Mouse (Mus musculus): Measurements from ENCODE around the gene Dpp9. TPM values are rescaled to one million over a fixed set of nuclear protein-coding genes. Genes with fewer than 3 reads are reported as not detected.
A peak's percentile ranks its signal among the peaks of the same experiment; 100 is the strongest.

The Dpp9 gene
- total RNA-seq, 2 experiments from 2014 or later, result 68.2 to 70.9 TPM

DNA sequence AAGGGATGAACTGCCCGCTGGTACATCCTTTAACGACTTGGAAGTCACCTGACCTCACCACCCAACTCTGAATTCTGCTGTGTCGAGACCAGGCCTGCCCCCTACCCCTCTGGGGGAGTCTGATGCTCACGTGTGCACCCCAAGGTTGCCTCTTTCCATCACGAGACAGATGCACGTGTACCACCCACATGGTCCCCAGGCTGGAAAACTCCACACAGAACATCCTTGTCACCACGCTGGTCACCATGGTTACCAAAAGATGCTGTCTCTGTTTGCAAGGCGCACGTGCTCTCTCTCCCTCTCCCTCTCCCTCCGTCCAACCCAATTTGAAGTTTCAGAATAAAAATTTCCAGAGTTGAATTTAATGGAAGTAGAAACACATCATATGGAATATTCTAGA lies 11.2 kb upstream of the Dpp9 start:
- peak; percentile 73 to 77 for DNase-seq

DNA sequence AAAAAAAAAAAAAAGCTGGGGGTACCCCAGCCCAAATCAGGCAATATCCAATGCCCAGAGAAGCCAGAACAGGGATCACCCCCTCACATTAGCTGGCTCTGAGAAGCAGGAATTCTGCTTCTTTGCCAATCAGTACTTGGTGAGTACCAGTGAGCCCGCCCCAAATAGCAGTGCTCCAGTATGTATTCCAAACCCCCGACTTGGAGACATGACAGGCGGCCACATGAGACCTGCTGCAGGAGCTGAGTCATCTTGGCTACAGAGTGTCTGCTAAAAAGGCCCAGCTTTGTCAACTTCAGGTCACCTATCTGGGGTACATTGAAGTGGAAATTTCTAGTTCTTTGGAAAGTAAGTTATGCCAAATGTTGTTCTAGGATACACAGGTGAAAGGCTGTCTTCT lies 7.9 kb upstream of the Dpp9 start:
- DNase-seq, result no peak

DNA sequence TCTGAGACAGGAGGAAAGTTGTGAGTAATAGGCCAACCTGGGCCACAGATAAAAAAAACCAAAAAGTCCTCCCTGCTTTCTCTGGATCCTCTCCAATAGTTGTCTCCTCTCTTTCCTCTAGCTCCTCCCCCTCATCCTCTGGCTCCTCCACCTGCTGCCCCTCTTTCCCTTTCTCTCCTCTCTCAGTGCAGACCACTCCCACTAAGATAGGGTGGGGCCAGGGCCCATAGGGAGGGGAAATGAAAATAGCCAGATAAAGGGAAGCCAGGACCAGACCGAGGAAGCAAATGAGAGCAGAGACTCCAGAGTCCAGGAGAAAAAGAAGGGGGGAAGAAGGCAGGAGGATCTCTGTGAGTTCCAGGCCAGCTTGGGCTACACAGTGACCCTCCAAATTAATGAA lies 6.2 kb upstream of the Dpp9 start:
- DNase-seq, result no peak

DNA sequence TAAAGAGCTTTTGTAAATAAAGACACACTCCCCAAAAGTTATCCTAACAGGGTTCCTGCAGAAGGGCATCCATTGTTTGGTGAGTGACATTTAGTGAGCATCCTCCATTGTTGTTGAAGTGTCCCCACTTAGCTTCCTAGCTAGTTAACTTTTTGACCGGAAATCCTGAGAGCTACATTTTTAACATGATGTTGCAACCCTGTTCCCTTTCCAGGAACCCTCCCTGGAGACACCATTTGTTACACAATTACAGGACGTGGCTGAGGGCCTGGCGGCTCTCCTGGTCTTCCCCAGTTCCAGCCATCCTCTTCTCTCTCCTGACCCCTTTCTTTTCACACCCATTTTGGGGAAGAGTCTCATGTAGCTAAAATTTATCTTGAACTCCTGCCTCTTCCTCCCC lies 1.1 kb upstream of the Dpp9 start:
- no peak for DNase-seq

DNA sequence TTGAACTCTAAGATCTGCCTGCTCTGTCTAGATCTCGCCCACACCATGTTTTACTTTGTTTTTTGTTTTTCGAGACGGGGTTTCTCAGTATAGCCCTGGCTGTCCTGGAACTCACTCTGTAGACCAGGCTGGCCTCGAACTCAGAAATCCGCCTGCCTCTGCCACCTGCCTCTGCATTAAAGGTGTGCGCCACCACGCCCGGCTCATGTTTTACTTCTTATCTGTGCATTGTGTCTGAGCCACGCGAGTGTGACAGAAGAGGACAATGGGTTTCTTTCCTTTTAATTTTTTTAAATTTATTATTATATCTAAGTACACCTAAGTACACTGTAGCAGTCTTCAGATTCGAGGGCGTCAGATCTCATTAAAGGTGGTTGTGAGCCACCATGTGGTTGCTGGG lies 546 bp upstream of the Dpp9 start:
- DNase-seq, result no peak

- DNase-seq, result no peak
Measured at GRCm38 (mm10) chr17:56217670-56218069, 1.0 kb downstream of the Dpp9 start.

DNA sequence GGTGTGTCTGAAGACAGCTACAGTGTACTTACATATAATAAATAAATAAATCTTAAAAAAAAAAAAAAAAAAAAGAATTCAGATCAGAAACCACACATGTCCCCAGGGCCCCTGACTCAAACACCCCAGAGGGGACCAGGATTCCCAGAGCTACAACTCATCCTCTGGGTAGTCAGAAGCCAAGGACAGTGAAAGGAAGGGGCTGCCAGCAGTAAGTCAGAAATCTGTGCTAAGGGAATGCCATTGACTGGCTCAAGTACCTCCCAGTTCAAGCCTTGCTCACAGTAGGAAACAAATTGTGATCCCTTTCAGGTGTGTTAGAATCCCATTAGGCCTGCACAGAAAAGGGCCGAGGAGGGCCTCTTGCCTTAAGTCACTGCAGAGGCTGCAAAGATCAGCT lies 4.5 kb downstream of the Dpp9 start:
- DNase-seq, result no peak

DNA sequence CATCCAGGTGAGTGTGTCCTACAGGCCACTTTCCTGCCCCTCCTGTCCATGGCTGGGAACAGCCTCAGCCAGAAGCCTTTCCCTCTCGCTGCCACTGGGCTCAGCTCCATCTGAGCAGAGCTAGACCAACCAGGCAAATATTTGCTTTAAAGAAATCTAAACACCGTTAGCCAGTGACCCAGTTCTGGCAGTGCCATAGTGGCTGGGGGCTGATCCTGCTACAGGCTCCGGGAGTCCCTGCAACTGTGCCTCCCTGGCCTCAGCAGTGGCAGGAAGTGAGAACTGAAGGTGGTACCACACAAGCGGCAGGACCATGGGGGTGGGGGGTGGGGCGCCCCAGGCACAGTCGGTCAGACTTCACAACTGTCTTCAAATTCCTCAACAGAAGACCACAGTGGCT lies 6.0 kb downstream of the Dpp9 start:
- DNase-seq, result no peak

DNA sequence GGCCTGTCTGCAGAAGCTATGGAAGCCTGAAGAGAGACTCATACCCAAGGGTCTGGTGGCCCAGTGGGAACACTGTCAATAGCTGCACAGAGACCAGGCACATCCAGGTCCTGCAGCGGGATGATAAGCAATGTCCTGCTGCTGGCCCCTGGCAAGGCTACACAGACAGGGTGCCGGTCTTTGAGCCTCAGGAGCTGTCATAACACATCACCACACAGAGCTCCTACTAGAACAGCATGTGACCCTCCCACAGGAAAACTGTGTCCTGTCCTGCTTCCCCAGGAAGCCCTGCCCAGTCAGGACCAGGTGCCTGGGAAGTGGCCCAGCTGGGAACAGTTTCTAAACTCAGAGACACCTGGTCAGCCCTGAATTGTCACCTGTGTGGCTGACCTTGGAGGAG lies 7.6 kb downstream of the Dpp9 start:
- DNase-seq, result no peak

- DNase-seq, result no peak
Measured at GRCm38 (mm10) chr17:56208821-56209220, 9.9 kb downstream of the Dpp9 start.

DNA sequence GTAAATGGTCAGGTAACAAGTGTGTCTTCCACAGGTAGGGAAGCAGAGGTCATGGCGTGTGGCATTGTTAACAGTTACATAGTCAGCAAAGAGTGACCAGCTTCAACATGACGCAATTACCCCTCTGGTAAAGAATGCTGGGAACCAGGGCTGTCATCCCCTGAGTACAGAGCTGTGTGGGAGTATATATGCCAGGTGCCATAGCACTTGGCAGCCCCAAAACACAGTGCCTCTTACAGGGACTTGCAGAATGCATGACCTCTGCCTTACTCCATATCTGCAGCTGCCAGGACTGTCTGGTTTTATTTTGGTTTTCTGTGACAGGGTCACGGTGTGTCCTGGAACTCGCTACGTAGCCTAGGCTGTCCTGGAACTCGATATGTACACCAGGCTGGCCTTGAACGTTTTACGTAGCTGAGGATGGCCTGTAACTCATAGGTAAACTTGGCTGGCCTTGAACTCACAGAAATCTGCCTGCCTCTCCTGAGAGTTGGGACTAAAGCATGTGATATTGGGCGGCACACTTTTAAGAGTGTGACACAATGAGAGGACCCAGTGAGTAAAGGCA lies 10.7 kb downstream of the Dpp9 start:
- DNase-seq, result no peak

GRCm38 (mm10) chr17:56206986-56207674 lies 11.6 kb downstream of the Dpp9 start:
- no peak for DNase-seq

DNA sequence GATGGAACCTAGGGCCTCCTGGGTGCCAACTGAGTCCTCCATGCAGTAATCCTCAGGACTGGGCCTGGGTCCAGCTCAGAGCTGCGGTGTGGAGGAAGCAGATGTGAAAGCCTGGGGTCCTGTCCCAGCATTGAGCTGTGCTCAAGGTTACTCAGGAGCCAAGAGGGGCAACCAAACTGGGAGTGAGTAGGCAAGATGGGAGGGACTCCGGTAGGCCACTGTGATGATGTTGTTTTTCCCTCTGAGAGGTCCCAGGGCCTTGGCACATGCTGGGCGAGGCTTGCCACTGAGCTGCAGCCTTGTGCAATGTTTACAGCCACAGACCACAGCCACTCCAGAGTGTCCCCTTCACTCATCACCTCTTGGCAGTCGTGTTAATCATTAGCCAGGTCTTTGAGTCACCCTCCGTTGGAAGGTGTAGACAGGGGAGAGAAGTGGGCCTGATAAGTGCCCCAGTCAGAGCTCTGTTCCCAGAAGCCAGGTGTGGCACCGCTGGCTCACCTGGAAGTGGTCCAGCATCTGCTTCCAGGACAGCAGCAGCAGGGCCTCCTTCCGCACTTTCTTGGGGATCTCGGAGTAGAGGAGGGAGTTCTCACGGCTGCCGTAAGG lies 12.3 kb downstream of the Dpp9 start:
- DNase-seq, result no peak

DNA sequence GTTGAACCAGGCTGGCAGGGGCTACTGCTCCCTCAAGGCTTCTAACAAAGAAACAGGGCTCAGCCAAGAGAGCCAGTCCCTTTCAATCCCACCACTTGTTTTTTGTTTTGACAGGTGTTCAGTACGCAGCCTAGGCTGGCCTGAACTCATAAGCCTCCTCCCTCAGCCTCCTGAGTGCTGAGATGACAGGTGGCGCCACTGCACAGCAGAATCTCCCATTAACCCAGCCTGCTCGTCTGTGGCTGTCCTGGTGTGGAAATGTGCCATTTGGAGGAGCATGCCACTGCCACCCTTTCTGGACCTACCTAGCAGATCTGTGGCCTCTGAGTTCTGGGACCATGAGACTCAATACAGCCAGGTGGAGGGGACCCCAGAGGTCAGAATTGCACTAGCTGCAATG lies 15.0 kb downstream of the Dpp9 start:
- no peak for DNase-seq

- no peak for DNase-seq
Measured at GRCm38 (mm10) chr17:56202476-56202875, 16.2 kb downstream of the Dpp9 start.

GRCm38 (mm10) chr17:56201642-56202041 lies 17.1 kb downstream of the Dpp9 start:
- DNase-seq, result no peak

DNA sequence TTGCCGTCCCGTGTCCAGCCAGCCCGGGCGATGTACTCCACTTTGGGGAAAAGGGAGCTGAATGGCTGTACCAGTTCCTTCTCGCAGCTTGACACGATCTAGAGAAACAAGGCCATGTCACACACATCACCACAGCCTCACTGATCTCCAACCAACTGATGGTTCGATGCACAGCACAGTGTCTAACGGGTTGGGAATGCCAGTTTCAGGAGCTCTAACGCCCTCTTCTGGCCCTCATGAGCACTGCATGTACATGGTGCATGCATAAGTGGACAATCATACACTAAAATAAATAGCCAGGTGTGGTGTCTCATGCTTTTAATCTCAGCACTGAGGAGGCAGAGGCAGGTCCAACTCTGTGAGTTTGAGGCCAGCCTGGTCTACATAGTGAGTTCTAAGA lies 18.1 kb downstream of the Dpp9 start:
- DNase-seq, result no peak

GRCm38 (mm10) chr17:56196860-56197259 lies 21.8 kb downstream of the Dpp9 start:
- DNase-seq, result no peak

DNA sequence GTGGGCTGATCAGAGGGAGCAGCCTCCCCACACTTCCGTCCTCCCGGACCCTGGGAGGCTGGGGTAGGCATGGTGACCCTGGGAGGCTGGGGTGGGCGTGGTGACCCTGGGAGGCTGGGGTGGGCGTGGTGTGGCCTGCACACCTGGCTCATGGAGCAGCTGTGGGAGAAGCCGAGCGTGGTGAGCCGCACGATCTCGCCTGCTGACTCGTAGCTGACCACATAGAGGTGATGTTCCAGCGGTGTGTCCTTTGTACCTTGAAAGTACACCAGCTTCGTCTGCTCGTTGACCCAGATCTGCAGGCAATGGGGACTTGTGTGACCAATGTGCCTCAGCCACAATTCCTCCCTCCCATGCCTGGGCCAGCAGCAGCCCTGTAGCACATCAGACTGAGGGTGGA lies 23.9 kb downstream of the Dpp9 start:
- no peak for DNase-seq

DNA sequence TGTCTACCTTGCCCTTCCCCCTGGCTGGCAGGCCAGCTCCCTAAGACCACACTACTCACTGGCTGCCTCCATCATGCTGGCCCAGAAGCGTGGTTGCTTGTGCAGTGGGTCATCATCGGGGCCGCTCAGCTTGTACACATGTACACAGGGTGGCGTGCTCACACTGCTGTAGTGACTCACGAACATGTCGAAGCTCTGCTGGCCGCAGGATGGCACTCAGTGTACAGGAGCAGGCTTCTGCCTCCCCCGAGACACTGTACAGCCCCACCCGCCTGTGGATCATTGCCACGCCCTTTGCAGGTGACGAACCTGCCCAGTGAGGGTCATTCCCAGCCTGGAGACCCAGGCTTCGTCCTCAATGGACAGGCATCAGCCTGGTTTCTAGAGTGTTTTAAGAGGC lies 24.3 kb downstream of the Dpp9 start:
- no peak for DNase-seq

DNA sequence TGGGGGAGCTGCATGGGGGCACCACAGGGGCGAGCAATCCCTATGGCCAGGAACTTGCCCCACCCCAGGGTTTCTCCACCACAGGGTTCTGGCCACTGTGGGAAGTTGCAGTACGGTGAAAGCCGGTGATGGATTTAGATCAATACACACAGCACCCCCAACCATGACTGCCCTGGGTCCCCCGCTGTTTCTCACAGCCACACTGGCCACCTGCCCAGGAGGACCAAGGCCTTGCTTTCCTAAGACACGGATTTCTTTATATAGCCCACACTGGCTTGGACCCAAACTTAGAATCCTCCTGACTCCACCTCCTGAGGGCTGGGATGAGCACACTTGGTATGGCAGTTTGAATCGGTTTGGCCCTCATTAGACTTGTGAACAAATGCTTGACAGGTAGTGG lies 27.4 kb downstream of the Dpp9 start:
- DNase-seq, result no peak

GRCm38 (mm10) chr17:56185281-56186141 lies 33.2 kb downstream of the Dpp9 start:
- DNase-seq, result peak; percentile 37 to 39

DNA sequence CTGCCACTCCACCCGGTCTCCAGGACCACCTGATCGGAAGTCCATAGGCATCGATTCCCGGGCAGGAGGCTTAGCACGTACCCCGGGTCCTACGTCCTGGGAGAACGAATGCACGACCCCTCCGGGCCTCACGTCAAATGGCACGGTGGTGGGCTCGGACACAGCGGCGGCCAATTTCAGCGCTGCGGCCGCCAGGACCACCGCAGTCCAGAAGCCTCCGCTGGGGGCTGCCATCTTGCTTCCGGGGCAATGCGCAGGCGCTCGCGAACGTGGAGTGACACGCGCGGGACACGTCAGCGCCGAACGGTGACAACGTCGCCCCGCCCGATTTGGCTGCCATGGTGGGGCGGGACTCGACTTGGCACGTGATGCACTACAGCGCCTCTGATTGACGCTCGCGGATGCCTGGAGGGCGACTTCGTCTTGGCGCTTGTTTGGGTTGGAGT lies 35.0 kb downstream of the Dpp9 start, which contains the start of gene Mydgf:
Gene Mydgf (minus strand): TSS at position 263 of the 446 bp plus-strand sequence.
- DNase-seq, result peak; percentile 97

Data from layer of hippocampus, postnatal 36 days (tissue).